Mouse (Mus musculus) effector memory CD4-positive, alpha-beta T cell, adult 7 months (primary cell): ENCODE results near the gene Plppr1. TPM values are rescaled to one million over a fixed set of nuclear protein-coding genes. Genes with fewer than 3 reads are reported as not detected.

Experiments used
- polyA plus RNA-seq: library from polyadenylated mRNA; unstranded; fragments of 100-300 nt; shearing (Covaris generic); gene quantifications from one replicate; pipeline ENCODE4 v1.2.1, GENCODE M21; 2017

Gene Plppr1
- 0.54 TPM for polyA plus RNA-seq

GRCm38 (mm10) chr4:49059021-49059401, at the start of gene Plppr1:
Gene Plppr1, plus strand, starts transcription at chr4:49059273.

